Mouse (Mus musculus) spleen, postnatal 4 days (tissue): ENCODE data around the gene Trim67.
"Not testable (repeated sequence)": the region's sequence is repeated elsewhere in the genome, so short reads cannot be mapped to it uniquely, and the experiment has no call there.

Experiments
- DNase-seq, 2 experiments: peaks; one replicate each; pipeline ENCODE4 v3.0.0; 2022; ENCODE audit warnings: low spot score in 2 of 2

Gene Trim67

GRCm38 (mm10) chr8:124833430-124834205 is 40.7 kb downstream of the Trim67 start:
- no peak for DNase-seq

- no peak for DNase-seq
Observed at GRCm38 (mm10) chr8:124835848-124836247, 43.0 kb downstream of the Trim67 start.

- no peak for DNase-seq
Observed at GRCm38 (mm10) chr8:124836273-124836672, 43.4 kb downstream of the Trim67 start.

- no peak for DNase-seq
Observed at GRCm38 (mm10) chr8:124836907-124837306, 44.0 kb downstream of the Trim67 start.

- DNase-seq: no peak
Observed at GRCm38 (mm10) chr8:124837956-124838355, 45.1 kb downstream of the Trim67 start.

- no peak for DNase-seq
Observed at GRCm38 (mm10) chr8:124839371-124839770, 46.5 kb downstream of the Trim67 start.

GRCm38 (mm10) chr8:124840900-124841299 is 48.0 kb downstream of the Trim67 start:
- DNase-seq: no peak

GRCm38 (mm10) chr8:124841775-124842174 is 48.9 kb downstream of the Trim67 start:
- DNase-seq: no peak

- DNase-seq: not testable (repeated sequence)
Observed at GRCm38 (mm10) chr8:124842929-124843328, 50.0 kb downstream of the Trim67 start.

- no peak for DNase-seq
Observed at GRCm38 (mm10) chr8:124845131-124845530, 52.2 kb downstream of the Trim67 start.

- DNase-seq: no peak
Observed at GRCm38 (mm10) chr8:124845573-124845972, 52.7 kb downstream of the Trim67 start.

- DNase-seq: no peak
Observed at GRCm38 (mm10) chr8:124853511-124853910, 60.6 kb downstream of the Trim67 start.

- peak in 1 of 2 experiments; percentile 29 for DNase-seq
Observed at GRCm38 (mm10) chr8:124859466-124859865, 66.6 kb downstream of the Trim67 start.

- no peak for DNase-seq
Observed at GRCm38 (mm10) chr8:124860188-124860587, 67.3 kb downstream of the Trim67 start.

GRCm38 (mm10) chr8:124862321-124863162 is 69.7 kb downstream of the Trim67 start, which contains the start of the genes Gnpat and 2810004N23Rik:
TSS of gene Gnpat (plus strand) at chr8:124863033.
TSS of gene 2810004N23Rik (minus strand) at chr8:124863120.
- DNase-seq: peak; percentile 88 to 96

- no peak for DNase-seq
Observed at GRCm38 (mm10) chr8:124863163-124863677, 70.3 kb downstream of the Trim67 start.

- no peak for DNase-seq
Observed at GRCm38 (mm10) chr8:124863729-124864128, 70.8 kb downstream of the Trim67 start.

GRCm38 (mm10) chr8:124866669-124867068 is 73.8 kb downstream of the Trim67 start:
- no peak for DNase-seq

- no peak for DNase-seq
Observed at GRCm38 (mm10) chr8:124867126-124867525, 74.2 kb downstream of the Trim67 start.

- DNase-seq: no peak
Observed at GRCm38 (mm10) chr8:124869708-124870107, 76.8 kb downstream of the Trim67 start.

- DNase-seq: no peak
Observed at GRCm38 (mm10) chr8:124871474-124871873, 78.6 kb downstream of the Trim67 start.

GRCm38 (mm10) chr8:124872081-124872480 is 79.2 kb downstream of the Trim67 start:
- no peak for DNase-seq
